Comparison of ENCODE assay signal across 10 mouse cellular contexts in the genomic region with DNA sequence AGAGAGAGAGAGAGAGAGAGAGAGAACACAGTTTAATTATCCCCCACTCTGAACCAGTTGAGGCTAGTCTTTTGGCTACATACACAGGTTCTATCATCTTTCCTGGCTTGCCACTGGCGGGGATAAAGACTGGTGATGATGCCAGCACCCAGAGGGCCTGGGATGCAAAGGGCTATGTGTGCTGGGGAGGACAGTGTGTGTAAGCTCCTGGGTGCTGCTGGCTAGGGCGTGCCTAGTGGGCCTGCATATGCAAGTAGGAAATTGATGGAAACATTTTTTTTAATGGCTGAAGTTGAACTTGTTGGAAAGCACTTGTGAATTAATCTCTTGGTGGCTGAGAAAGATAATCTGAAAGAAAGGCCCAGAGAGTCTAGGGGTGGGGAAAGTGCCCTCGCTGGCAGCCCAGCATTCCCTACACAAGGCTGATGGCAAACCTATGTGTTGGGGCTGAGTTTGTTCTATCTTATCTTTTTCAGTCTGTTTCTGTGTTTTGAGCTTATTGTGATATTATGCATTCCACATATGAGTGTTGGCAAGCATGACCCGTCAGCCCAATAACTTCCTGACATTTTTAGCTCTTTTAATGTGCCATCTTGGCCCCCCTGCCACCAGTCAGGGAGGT. TPM values are rescaled to one million over a fixed set of nuclear protein-coding genes. Genes with fewer than 3 reads are reported as not detected.
DNase-seq lines count a peak whose midpoint lies in the region; ATAC-seq and TF ChIP-seq lines count a peak whose summit lies in the region.
"Had no signal": no experiment of that assay in that cellular context is flagged by ENCODE, and none has a peak within 500 bp of the region (broad histone marks: within the 10 kb centered on the region; RNA-seq: fewer than 3 reads in every experiment).

No protein-coding gene starts in this region.

- no peak overlapping the region; the same call in none of the 2 replicates for H3K9ac ChIP-seq in midbrain, embryonic 13.5 days (replicated peaks)
- peak overlapping the region; percentile 29; the same call in 1 of the 2 replicates for H3K9ac ChIP-seq in forebrain, embryonic 12.5 days
- no peak overlapping the region for H3K9ac ChIP-seq in intestine, embryonic 15.5 days
- no peak overlapping the region for H3K9ac ChIP-seq in neural tube, embryonic 15.5 days (replicated peaks)
- H3K9ac ChIP-seq: lung, embryonic 15.5 days had no signal

- H3K4me3 ChIP-seq in midbrain, embryonic 13.5 days (replicated peaks) = no peak overlapping the region
- no peak overlapping the region for H3K4me3 ChIP-seq in midbrain, embryonic 10.5 days
- no peak overlapping the region for H3K4me3 ChIP-seq in forebrain, embryonic 12.5 days (replicated peaks)
- no peak overlapping the region for H3K4me3 ChIP-seq in intestine, embryonic 15.5 days (replicated peaks)
- no peak overlapping the region for H3K4me3 ChIP-seq in neural tube, embryonic 15.5 days (replicated peaks)
- no peak overlapping the region for H3K4me3 ChIP-seq in kidney, adult 2 months (ENCODE audit: insufficient read depth, low read depth, low read length)
- H3K4me3 ChIP-seq: lung, embryonic 15.5 days had no signal

- H3K27ac ChIP-seq in midbrain, embryonic 13.5 days = peak overlapping the region; percentile 62
- H3K27ac ChIP-seq in midbrain, embryonic 10.5 days (replicated peaks) = no peak overlapping the region
- peak overlapping the region; percentile 76 for H3K27ac ChIP-seq in forebrain, embryonic 12.5 days
- no peak overlapping the region for H3K27ac ChIP-seq in intestine, embryonic 15.5 days
- peak overlapping the region; percentile 60; the same call in 1 of the 2 replicates for H3K27ac ChIP-seq in neural tube, embryonic 15.5 days (replicated peaks)
- H3K27ac ChIP-seq in kidney, adult 2 months (ENCODE audit: insufficient read depth, low read depth, low read length) = no peak overlapping the region

- no peak for TF ChIP-seq CTCF in kidney, adult 2 months (conservative IDR thresholded peaks at IDR 0.05; ENCODE audit: insufficient read depth, insufficient read length, low read depth, low read length)

- H3K4me1 ChIP-seq in midbrain, embryonic 13.5 days (replicated peaks) = peaks cover 87% of the 10 kb centered on the region
- peaks cover 46% of the 10 kb centered on the region for H3K4me1 ChIP-seq in midbrain, embryonic 10.5 days
- peaks cover 82% of the 10 kb centered on the region for H3K4me1 ChIP-seq in forebrain, embryonic 12.5 days
- H3K4me1 ChIP-seq in intestine, embryonic 15.5 days (replicated peaks) = peaks cover 20% of the 10 kb centered on the region
- H3K4me1 ChIP-seq in neural tube, embryonic 15.5 days = peaks cover 75% of the 10 kb centered on the region
- no peaks in the 10 kb centered on the region for H3K4me1 ChIP-seq in kidney, adult 2 months (ENCODE audit: control insufficient read depth, insufficient read depth, low read length)

- 0 out of 2 replicates have a peak overlapping the region, but pooled peaks have one; percentile 35 for H3K4me2 ChIP-seq in midbrain, embryonic 13.5 days (replicated peaks)
- peak overlapping the region; percentile 37 for H3K4me2 ChIP-seq in forebrain, embryonic 12.5 days
- H3K4me2 ChIP-seq in intestine, embryonic 15.5 days (replicated peaks) = no peak overlapping the region; the same call in 1 of the 2 replicates
- H3K4me2 ChIP-seq in neural tube, embryonic 15.5 days = peak overlapping the region; percentile 22
- H3K4me2 ChIP-seq: lung, embryonic 15.5 days had no signal

- no peak for TF ChIP-seq POLR2A in kidney, adult 2 months (IDR thresholded peaks at IDR 0.05; ENCODE audit: low read depth, low read length)

- no peaks in the 10 kb centered on the region for H3K9me3 ChIP-seq in midbrain, embryonic 13.5 days
- no peaks in the 10 kb centered on the region for H3K9me3 ChIP-seq in midbrain, embryonic 10.5 days (replicated peaks)
- no peaks in the 10 kb centered on the region for H3K9me3 ChIP-seq in forebrain, embryonic 12.5 days
- H3K9me3 ChIP-seq in intestine, embryonic 15.5 days = no peaks in the 10 kb centered on the region
- no peaks in the 10 kb centered on the region for H3K9me3 ChIP-seq in neural tube, embryonic 15.5 days (replicated peaks)
- H3K9me3 ChIP-seq: lung, embryonic 15.5 days had no signal

- ATAC-seq in midbrain, embryonic 13.5 days = peak; percentile 66
- peak; percentile 36; the same call in 1 of the 2 replicates for ATAC-seq in forebrain, embryonic 12.5 days (ENCODE audit: low FRiP score)
- ATAC-seq in intestine, embryonic 15.5 days = peak; percentile 54
- ATAC-seq in neural tube, embryonic 15.5 days (ENCODE audit: low FRiP score) = no peak

- no peak for DNase-seq in midbrain, embryonic 10.5 days (ENCODE audit: low spot score)
- no peak for DNase-seq in layer of hippocampus, postnatal 36 days
- no peak for DNase-seq in kidney, adult 2 months
- DNase-seq: cerebellum, adult 9-11 months had no signal

- no peaks in the 10 kb centered on the region for H3K36me3 ChIP-seq in midbrain, embryonic 13.5 days
- H3K36me3 ChIP-seq in midbrain, embryonic 10.5 days = no peaks in the 10 kb centered on the region
- 0 out of 2 replicates have a peak, but pooled peaks cover 9% of the 10 kb centered on the region for H3K36me3 ChIP-seq in forebrain, embryonic 12.5 days (replicated peaks)
- H3K36me3 ChIP-seq in intestine, embryonic 15.5 days = no peaks in the 10 kb centered on the region
- H3K36me3 ChIP-seq in neural tube, embryonic 15.5 days = no peaks in the 10 kb centered on the region
- H3K36me3 ChIP-seq in kidney, adult 2 months (ENCODE audit: control insufficient read depth, insufficient read depth, low read length) = no peaks in the 10 kb centered on the region
- H3K36me3 ChIP-seq: lung, embryonic 15.5 days had no signal

- WGBS in midbrain, embryonic 13.5 days = 57% methylated on average over 4 of the region's 4 CpGs
- WGBS in midbrain, embryonic 10.5 days = 80% methylated on average over 4 of the region's 4 CpGs
- 58% methylated on average over 4 of the region's 4 CpGs for WGBS in forebrain, embryonic 12.5 days
- 69% methylated on average over 4 of the region's 4 CpGs for WGBS in intestine, embryonic 15.5 days
- 47% methylated on average over 4 of the region's 4 CpGs for WGBS in neural tube, embryonic 15.5 days
- 82% methylated on average over 4 of the region's 4 CpGs for WGBS in kidney, adult 2 months

- H3K27me3 ChIP-seq in midbrain, embryonic 13.5 days = no peaks in the 10 kb centered on the region
- H3K27me3 ChIP-seq in midbrain, embryonic 10.5 days (ENCODE audit: low read depth, poor library complexity, severe bottlenecking) = 0 out of 2 replicates have a peak, but pooled peaks cover 3% of the 10 kb centered on the region
- no peaks in the 10 kb centered on the region for H3K27me3 ChIP-seq in forebrain, embryonic 12.5 days
- no peaks in the 10 kb centered on the region for H3K27me3 ChIP-seq in intestine, embryonic 15.5 days (replicated peaks)
- no peaks in the 10 kb centered on the region for H3K27me3 ChIP-seq in neural tube, embryonic 15.5 days (replicated peaks)
- no peaks in the 10 kb centered on the region; the same call in 1 of the 2 replicates for H3K27me3 ChIP-seq in kidney, adult 2 months (replicated peaks; ENCODE audit: control insufficient read depth, insufficient read depth, low read length)
- H3K27me3 ChIP-seq: lung, embryonic 15.5 days had no signal

RNA-seq across cellular contexts. Expression of a gene that starts 22.7 kb away (rescaled TPM):
- 97.6 and 102 TPM in 2 replicates for polyA plus RNA-seq in midbrain, embryonic 13.5 days (2015; fragmentation: Nextera tagmentation; extraction: Ambion mirVana)
- polyA plus RNA-seq in midbrain, embryonic 10.5 days (2016; fragmentation: Nextera tagmentation; extraction: Ambion mirVana) = 15.8 and 33.2 TPM in 2 replicates
- 129 and 130 TPM in 2 replicates for polyA plus RNA-seq in forebrain, embryonic 12.5 days (2016; fragmentation: Nextera tagmentation; extraction: Ambion mirVana)
- 17.3 and 19.7 TPM in 2 replicates for polyA plus RNA-seq in intestine, embryonic 15.5 days (2015; fragmentation: Nextera tagmentation; extraction: Ambion mirVana)
- 85.1 and 102 TPM in 2 replicates for polyA plus RNA-seq in neural tube, embryonic 15.5 days (2015; fragmentation: Nextera tagmentation; extraction: Ambion mirVana)
- 100 to 1,000 TPM; 112 to 113 TPM for total RNA-seq in layer of hippocampus, postnatal 36 days (2021)
- polyA plus RNA-seq in kidney, adult 2 months (2012; rRNA removed) = 0.14 and 0.72 TPM in 2 replicates

RNA-seq across cellular contexts. Expression of a gene that starts 25.7 kb away (rescaled TPM):
- polyA plus RNA-seq in midbrain, embryonic 13.5 days (2015; fragmentation: Nextera tagmentation; extraction: Ambion mirVana) = not detected in 2 replicates
- polyA plus RNA-seq in midbrain, embryonic 10.5 days (2016; fragmentation: Nextera tagmentation; extraction: Ambion mirVana) = not detected in 2 replicates
- polyA plus RNA-seq in forebrain, embryonic 12.5 days (2016; fragmentation: Nextera tagmentation; extraction: Ambion mirVana) = not detected in 2 replicates
- not detected in 2 replicates for polyA plus RNA-seq in intestine, embryonic 15.5 days (2015; fragmentation: Nextera tagmentation; extraction: Ambion mirVana)
- not detected in 2 replicates for polyA plus RNA-seq in neural tube, embryonic 15.5 days (2015; fragmentation: Nextera tagmentation; extraction: Ambion mirVana)
- total RNA-seq in layer of hippocampus, postnatal 36 days (2021) = 1 to 10 TPM; 1.4 to 1.6 TPM
- not detected in 2 replicates for polyA plus RNA-seq in kidney, adult 2 months (2012; rRNA removed)
- total RNA-seq: hematopoietic stem cell, adult 5-6 weeks had no signal
- polyA plus RNA-seq: lung, embryonic 15.5 days had no signal

Comparison
In these comparisons a context has a peak if more than half of its experiments do, and no peak if none do; other contexts are left out.
1. H3K27ac ChIP-seq: peak in midbrain, embryonic 13.5 days (single experiment), forebrain, embryonic 12.5 days (single experiment) and neural tube, embryonic 15.5 days (single experiment); none in midbrain, embryonic 10.5 days (single experiment), intestine, embryonic 15.5 days (single experiment) and kidney, adult 2 months (single experiment).